Mouse (Mus musculus) heart, embryonic 16.5 days (tissue): ENCODE measurements at regions not wholly inside any gene's neighbourhood (a gene's known extent, or its start where the extent isn't known, plus 50 kb on each side); places are given as distances from the start of the nearest gene placed in this dataset.

Source experiments
- ATAC-seq: fragments of 200-750 bp; cut with Nextera tagmentation; replicated peaks from 2 replicates; pipeline ENCODE4 v1.8.0; 2017; ENCODE audit warnings: moderate number of reproducible peaks; ENCODE audit not compliant: insufficient read depth, low FRiP score; ENCODE audit errors: extremely low read depth
- H3K27ac ChIP-seq: fragments of 300-500 bp; sonication (generic); 2 replicates; pipeline ENCODE4 v1.5.1; 2014; ENCODE audit warnings: mild to moderate bottlenecking, low read length, control low read depth, moderate library complexity
- H3K27me3 ChIP-seq: fragments of 300-500 bp; sonication (generic); 2 replicates; pipeline ENCODE4 v1.6.1; 2014; ENCODE audit warnings: low read length, mixed read lengths; ENCODE audit not compliant: control insufficient read depth, insufficient read depth
- H3K36me3 ChIP-seq: fragments of 300-500 bp; sonication (generic); 2 replicates; pipeline ENCODE4 v1.6.1; 2014; ENCODE audit not compliant: control insufficient read depth, insufficient read depth
- H3K4me1 ChIP-seq: fragments of 300-500 bp; sonication (generic); 2 replicates; pipeline ENCODE4 v1.6.1; 2014; ENCODE audit warnings: low read length, mixed read lengths; ENCODE audit not compliant: control insufficient read depth, insufficient read depth
- H3K4me2 ChIP-seq: fragments of 300-500 bp; sonication (generic); 2 replicates; pipeline ENCODE4 v1.6.1; 2014; ENCODE audit warnings: low read depth, mild to moderate bottlenecking, control low read depth, low read length
- H3K4me3 ChIP-seq: fragments of 300-500 bp; sonication (generic); 2 replicates; pipeline ENCODE4 v1.5.1; 2014; ENCODE audit warnings: mild to moderate bottlenecking, control low read depth, low read length
- H3K9ac ChIP-seq: fragments of 300-500 bp; sonication (generic); 2 replicates; pipeline ENCODE4 v1.6.1; 2014; ENCODE audit warnings: low read length, control low read depth
- H3K9me3 ChIP-seq: fragments of 300-500 bp; sonication (generic); replicated peaks from 2 replicates; pipeline ENCODE4 v1.6.1; 2016; ENCODE audit warnings: low read length; ENCODE audit not compliant: control insufficient read depth
- WGBS: fragments of 180-500 bp; shearing (Covaris S2); extraction: QIAGEN DNeasy Blood & Tissue Kit; methylation state at CpG from one replicate; pipeline ENCODE4 v1.1.7; 2014; 5-methylcytosine and 5-hydroxymethylcytosine counted together

DNA sequence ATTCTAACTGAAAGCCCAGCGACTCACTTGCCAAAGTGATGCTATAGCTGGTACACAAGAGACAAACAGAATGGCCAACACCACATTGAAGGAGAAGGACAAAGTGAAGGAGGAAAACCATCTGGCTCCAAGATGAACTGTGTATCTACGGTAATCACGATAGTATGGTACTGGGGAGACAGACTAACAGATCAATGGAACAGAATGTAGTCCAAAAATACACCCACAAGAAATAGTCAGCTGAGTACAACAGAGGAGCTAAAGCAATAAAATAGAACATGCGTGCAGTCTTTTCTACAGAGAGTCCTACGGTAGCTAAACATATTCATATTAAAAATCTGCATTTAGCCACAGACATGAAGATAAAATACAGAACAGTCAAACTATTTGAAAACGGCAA is 92.4 kb upstream of the Tmem150c start:
- no peak overlapping the region for H3K9ac ChIP-seq
- H3K4me3 ChIP-seq = no peak overlapping the region
- WGBS = 91% methylated on average over 6 of the region's 6 CpGs
- no peaks in the 10 kb centered on the region for H3K27me3 ChIP-seq
- ATAC-seq = no peak
- H3K9me3 ChIP-seq = 0 out of 2 replicates have a peak, but pooled peaks cover 3% of the 10 kb centered on the region
- no peaks in the 10 kb centered on the region for H3K36me3 ChIP-seq
- no peak overlapping the region for H3K27ac ChIP-seq
- H3K4me1 ChIP-seq = no peaks in the 10 kb centered on the region
- H3K4me2 ChIP-seq = no peak overlapping the region

DNA sequence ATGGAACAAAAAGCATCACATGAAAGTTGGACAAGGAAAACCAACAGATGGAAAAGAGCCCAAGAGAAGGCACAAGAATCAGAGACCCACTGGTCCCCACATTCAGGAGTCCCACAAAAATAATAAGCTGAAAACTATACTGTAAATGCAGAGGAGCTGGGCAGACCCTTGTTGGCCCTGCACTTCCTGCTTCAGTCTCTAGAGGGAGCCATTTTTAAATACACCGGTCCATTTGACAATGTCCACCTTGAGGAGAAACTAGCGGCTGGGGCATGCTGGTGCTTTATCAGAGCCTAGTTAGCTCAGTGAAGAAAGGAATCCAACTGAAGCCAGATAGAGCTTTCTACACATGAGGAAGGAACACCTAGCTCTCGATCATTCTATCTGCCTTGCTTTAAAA is 90.1 kb upstream of the Tmem150c start:
- 0 out of 2 replicates have a peak, but pooled peaks cover 3% of the 10 kb centered on the region for H3K9me3 ChIP-seq
- WGBS = 36% methylated on average over 3 of the region's 3 CpGs
- H3K4me3 ChIP-seq = no peak overlapping the region
- H3K9ac ChIP-seq = no peak overlapping the region
- ATAC-seq = no peak
- no peaks in the 10 kb centered on the region for H3K36me3 ChIP-seq
- no peaks in the 10 kb centered on the region for H3K4me1 ChIP-seq
- no peaks in the 10 kb centered on the region for H3K27me3 ChIP-seq
- no peak overlapping the region for H3K4me2 ChIP-seq
- no peak overlapping the region for H3K27ac ChIP-seq

DNA sequence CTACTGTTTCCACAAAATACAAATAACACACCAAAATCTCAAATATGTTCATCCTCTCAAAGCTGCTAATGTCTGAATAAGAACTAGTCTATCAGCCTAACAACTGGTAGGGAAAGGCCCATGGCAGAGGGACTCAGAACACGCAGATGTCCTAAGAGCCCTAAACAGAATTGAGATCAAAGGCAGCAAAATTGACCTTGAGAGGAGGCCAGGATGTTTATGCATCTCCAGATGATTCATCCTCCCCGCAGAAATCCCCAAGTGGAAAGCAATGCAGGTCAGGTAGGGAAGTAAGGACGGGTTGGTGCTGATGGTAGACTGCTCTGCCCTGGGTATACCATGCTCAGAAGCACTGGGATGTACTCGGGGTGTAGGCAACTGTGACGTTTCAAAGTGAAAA is 89.0 kb upstream of the Tmem150c start:
- H3K4me3 ChIP-seq = no peak overlapping the region
- ATAC-seq = no peak
- H3K9ac ChIP-seq = no peak overlapping the region
- no peaks in the 10 kb centered on the region for H3K36me3 ChIP-seq
- no peaks in the 10 kb centered on the region for H3K4me1 ChIP-seq
- 0 out of 2 replicates have a peak, but pooled peaks cover 3% of the 10 kb centered on the region for H3K9me3 ChIP-seq
- 0 out of 2 replicates have a peak, but pooled peaks cover 2% of the 10 kb centered on the region for H3K27me3 ChIP-seq
- WGBS = 70% methylated on average over 5 of the region's 5 CpGs
- H3K27ac ChIP-seq = no peak overlapping the region
- H3K4me2 ChIP-seq = no peak overlapping the region

DNA sequence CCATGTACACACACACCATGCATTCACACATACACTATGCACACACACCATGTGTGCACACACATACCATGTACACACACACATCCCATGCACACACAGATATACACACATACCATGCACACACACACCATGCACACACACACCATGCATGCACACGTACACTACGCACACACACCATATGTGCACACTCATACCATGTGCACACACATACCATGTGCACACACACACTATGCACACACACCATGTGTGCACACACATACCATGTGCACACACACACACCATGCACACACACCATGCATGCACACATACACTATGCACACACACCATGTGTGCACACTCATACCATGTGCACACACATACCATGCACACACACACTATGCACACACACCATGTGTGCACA is 87.1 kb upstream of the Tmem150c start:
- WGBS = 91% methylated on average over 2 of the region's 2 CpGs
- Histone ChIP-seq H3K4me1 (no peaks in the 10 kb centered on the region), H3K4me2 (no peak overlapping the region), H3K9ac (no peak overlapping the region), H3K27ac (no peak overlapping the region), H3K36me3 (no peaks in the 10 kb centered on the region), H3K27me3 (0 out of 2 replicates have a peak, but pooled peaks cover 2% of the 10 kb centered on the region), H3K9me3 (no peaks in the 10 kb centered on the region), H3K4me3 (no peak overlapping the region)
- ATAC-seq = no peak

DNA sequence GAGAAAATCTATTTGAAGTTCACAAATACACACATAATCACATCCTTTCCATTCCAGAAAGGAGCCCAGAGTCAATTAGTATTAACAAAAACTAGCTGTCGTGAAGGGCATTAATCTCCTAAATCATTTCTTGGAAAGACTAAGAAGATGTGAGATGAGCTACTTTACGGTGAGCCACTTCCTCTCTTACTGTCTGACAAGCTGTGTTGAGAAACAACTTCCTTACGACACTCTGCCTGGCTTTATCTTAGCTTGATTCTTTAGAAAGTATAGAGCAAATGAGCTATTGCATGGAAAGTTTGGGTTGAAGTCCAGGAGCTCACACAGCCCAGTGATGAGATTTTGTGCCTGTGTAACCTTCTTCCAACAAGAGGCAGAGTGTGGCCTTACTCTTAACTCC is 85.2 kb upstream of the Tmem150c start:
- H3K27ac ChIP-seq = no peak overlapping the region
- H3K4me3 ChIP-seq = no peak overlapping the region
- 56% methylated on average over 3 of the region's 3 CpGs for WGBS
- H3K4me2 ChIP-seq = no peak overlapping the region
- 0 out of 2 replicates have a peak, but pooled peaks cover 2% of the 10 kb centered on the region for H3K27me3 ChIP-seq
- ATAC-seq = no peak
- no peaks in the 10 kb centered on the region for H3K36me3 ChIP-seq
- no peak overlapping the region for H3K9ac ChIP-seq
- no peaks in the 10 kb centered on the region for H3K9me3 ChIP-seq
- H3K4me1 ChIP-seq = no peaks in the 10 kb centered on the region

DNA sequence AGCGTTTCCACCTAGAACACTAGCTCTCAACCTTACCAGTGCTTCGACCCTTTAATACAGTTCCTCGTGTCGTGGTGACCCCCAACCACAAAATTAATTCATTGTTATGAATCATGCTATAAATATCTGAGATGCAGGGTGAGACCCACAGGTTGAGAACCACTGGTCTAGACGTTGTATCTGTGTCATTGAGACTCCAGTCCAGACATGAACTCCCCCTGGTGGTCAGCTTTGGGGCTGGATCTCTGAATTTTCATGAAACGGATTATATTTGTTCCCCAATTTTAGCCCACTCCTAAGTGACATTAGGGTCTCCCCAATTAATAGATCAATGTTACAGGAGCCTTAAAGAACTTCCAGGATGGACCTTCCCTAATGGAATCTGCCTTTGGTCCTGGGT is 81.3 kb upstream of the Tmem150c start:
- 72% methylated on average over 6 of the region's 6 CpGs for WGBS
- no peaks in the 10 kb centered on the region for H3K4me1 ChIP-seq

DNA sequence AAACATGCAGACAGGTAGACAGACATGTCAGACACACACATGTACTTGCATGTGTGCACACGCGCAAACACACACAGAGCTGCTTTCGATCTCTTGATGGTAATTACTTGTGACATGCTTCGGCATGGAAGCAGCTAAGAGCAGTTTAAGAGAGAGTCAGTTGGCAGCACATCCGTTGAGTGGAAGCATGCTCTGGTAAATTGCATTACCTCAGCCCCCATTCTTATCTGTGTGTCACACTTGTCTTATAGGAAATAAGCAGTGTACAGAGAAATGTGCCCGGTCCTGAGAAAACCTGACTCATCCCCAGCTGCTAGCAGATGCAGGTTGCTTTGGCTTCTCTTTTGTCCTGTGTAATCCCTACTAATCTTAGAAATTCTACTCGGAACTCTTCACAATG is 80.0 kb upstream of the Tmem150c start:
- H3K4me1 ChIP-seq = no peaks in the 10 kb centered on the region
- 0 out of 2 replicates have a peak, but pooled peaks cover 2% of the 10 kb centered on the region for H3K27me3 ChIP-seq
- H3K4me3 ChIP-seq = no peak overlapping the region
- H3K9me3 ChIP-seq = no peaks in the 10 kb centered on the region
- no peaks in the 10 kb centered on the region for H3K36me3 ChIP-seq
- H3K9ac ChIP-seq = no peak overlapping the region
- no peak overlapping the region for H3K27ac ChIP-seq
- ATAC-seq = no peak
- no peak overlapping the region for H3K4me2 ChIP-seq
- WGBS = 51% methylated on average over 7 of the region's 7 CpGs

More for the DNA sequence above, 81.3 kb upstream of the Tmem150c start:
- H3K27me3 ChIP-seq = 0 out of 2 replicates have a peak, but pooled peaks cover 2% of the 10 kb centered on the region
- H3K9me3 ChIP-seq = no peaks in the 10 kb centered on the region
- H3K4me3 ChIP-seq = no peak overlapping the region
- H3K27ac ChIP-seq = no peak overlapping the region
- no peaks in the 10 kb centered on the region for H3K36me3 ChIP-seq
- H3K9ac ChIP-seq = no peak overlapping the region
- ATAC-seq = no peak
- no peak overlapping the region for H3K4me2 ChIP-seq

DNA sequence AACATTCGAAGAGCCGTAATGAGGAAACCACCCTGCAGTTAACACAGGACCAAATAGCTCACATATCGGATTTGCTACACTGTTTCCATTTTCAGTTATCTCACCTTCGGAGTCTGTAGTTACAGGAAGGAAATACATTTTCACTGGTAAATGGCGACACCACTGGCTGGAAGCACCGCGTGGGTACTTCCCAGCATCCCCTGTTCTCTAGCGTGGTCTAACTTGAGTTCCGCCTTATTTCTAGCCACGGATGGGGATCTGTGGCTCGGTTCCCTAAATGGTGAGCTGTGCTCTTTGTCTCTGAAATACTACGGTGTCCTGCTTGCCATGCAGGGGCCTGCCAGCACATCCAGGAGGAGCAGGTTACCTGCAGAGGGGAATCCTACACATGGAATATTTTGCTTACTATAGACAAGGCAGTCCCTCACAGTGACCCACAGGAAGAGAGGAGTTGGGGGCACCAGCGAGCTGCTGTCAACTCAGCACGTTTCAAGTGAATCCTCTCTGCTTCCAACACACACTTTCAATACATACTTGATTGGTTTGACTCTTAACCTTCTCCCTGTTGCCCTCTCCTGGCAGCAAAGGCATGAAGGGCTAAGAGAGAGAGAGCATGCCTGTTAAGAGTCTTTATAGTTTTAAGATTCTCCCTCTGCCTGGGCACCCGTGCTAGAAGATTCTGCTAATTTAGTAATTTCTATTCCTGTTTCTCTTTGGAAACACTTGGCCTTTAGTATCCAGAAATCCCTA is 78.9 kb upstream of the Tmem150c start:
- no peak for ATAC-seq
- Histone ChIP-seq H3K9me3 (no peaks in the 10 kb centered on the region), H3K27me3 (no peaks in the 10 kb centered on the region), H3K36me3 (no peaks in the 10 kb centered on the region), H3K4me1 (no peaks in the 10 kb centered on the region), H3K9ac (no peak overlapping the region), H3K4me2 (no peak overlapping the region), H3K27ac (no peak overlapping the region), H3K4me3 (no peak overlapping the region)
- WGBS = 76% methylated on average over 15 of the region's 15 CpGs

DNA sequence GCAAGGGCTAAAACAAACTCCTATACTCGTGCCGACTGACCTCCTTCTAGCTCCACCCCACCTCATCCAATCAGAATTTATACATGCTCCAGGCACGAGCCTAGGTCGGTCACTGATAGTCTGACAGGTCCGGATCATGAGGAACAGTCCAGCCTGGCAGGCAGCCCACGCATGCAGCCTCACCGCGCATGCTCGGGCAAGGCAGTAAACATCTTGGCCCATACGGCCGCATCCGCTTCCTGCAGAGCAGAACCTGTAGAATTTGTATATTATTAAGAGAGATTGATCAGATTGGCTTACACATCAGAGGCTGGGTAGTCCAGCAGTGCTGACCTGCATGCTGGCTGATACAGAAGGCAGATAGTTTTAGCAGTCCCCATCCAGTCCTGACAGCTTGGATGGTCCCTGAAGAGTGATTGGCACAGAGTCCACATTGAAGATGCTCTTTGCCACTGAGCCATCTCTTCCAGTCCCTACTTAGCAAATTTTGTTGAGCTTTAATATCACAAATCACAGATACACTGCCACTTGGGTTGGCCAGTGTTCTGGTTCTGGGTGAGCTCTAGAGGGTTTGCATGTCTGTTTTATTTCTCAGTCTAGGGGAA is 78.2 kb upstream of the Tmem150c start:
- WGBS = 88% methylated on average over 12 of the region's 12 CpGs
- Histone ChIP-seq H3K36me3 (no peaks in the 10 kb centered on the region), H3K27ac (no peak overlapping the region), H3K27me3 (no peaks in the 10 kb centered on the region), H3K4me1 (no peaks in the 10 kb centered on the region), H3K4me2 (no peak overlapping the region), H3K9ac (no peak overlapping the region), H3K9me3 (no peaks in the 10 kb centered on the region), H3K4me3 (no peak overlapping the region)
- no peak for ATAC-seq
